Mouse (Mus musculus): Measurements from ENCODE around the gene Safb2.

- TF ChIP-seq CTCF (IDR thresholded peaks at IDR 0.05; ENCODE audit: borderline replicate concordance, extremely low read depth, insufficient read depth, insufficient read length) (no peak), POLR2A (IDR thresholded peaks at IDR 0.05; ENCODE audit: borderline replicate concordance, extremely low read depth, insufficient read depth, insufficient read length, poor library complexity, severe bottlenecking) (no peak)
Measured at GRCm38 (mm10) chr17:56626260-56626659, 41.9 kb upstream of the Safb2 start.
